Mouse (Mus musculus): ENCODE measurements at regions not wholly inside any gene's neighbourhood (a gene's known extent, or its start where the extent isn't known, plus 50 kb on each side); places are given as distances from the start of the nearest gene placed in this dataset.

- TF ChIP-seq CTCF (IDR thresholded peaks at IDR 0.05; ENCODE audit: borderline replicate concordance, extremely low read depth, insufficient read depth, insufficient read length) (no peak), POLR2A (IDR thresholded peaks at IDR 0.05; ENCODE audit: borderline replicate concordance, extremely low read depth, insufficient read depth, insufficient read length, poor library complexity, severe bottlenecking) (no peak)
These were observed 381.9 kb upstream of the Rack1 start for GRCm38 (mm10) chr11:48418066-48418756.
